Mouse (Mus musculus) embryonic facial prominence, embryonic 14.5 days (tissue): Measurements from ENCODE around the gene Sp3. TPM values are rescaled to one million over a fixed set of nuclear protein-coding genes. Genes with fewer than 3 reads are reported as not detected.
"Not testable (repeated sequence)": the region's sequence is repeated elsewhere in the genome, so short reads cannot be mapped to it uniquely, and the experiment has no call there.

Experiments used
- ATAC-seq: fragments of 200-750 bp; cut with Nextera tagmentation; 2 replicates; pipeline ENCODE4 v1.8.0; 2017; ENCODE audit warnings: low read depth, moderate number of reproducible peaks, moderate TSS enrichment
- DNase-seq: peaks from one replicate; pipeline ENCODE4 v3.0.0-alpha.2; 2015; ENCODE audit warnings: low spot score
- H3K27ac ChIP-seq: fragments of 300-500 bp; sonication (generic); replicated peaks from 2 replicates; pipeline ENCODE4 v1.5.1; 2014; ENCODE audit warnings: low read depth, mild to moderate bottlenecking, low read length, moderate library complexity
- H3K27me3 ChIP-seq: fragments of 300-500 bp; sonication (generic); replicated peaks from 2 replicates; pipeline ENCODE4 v1.6.1; 2014; ENCODE audit warnings: low read length; ENCODE audit not compliant: control insufficient read depth, insufficient read depth
- H3K36me3 ChIP-seq: fragments of 300-500 bp; sonication (generic); 2 replicates; pipeline ENCODE4 v1.6.1; 2014; ENCODE audit warnings: low read length, mixed read lengths; ENCODE audit not compliant: control insufficient read depth, insufficient read depth
- H3K4me1 ChIP-seq: fragments of 300-500 bp; sonication (generic); 2 replicates; pipeline ENCODE4 v1.6.1; 2014; ENCODE audit warnings: antibody characterized with exemption, low read length; ENCODE audit not compliant: control insufficient read depth, insufficient read depth
- H3K4me2 ChIP-seq: fragments of 300-500 bp; sonication (generic); 2 replicates; pipeline ENCODE4 v1.6.1; 2014; ENCODE audit warnings: low read depth, mild to moderate bottlenecking, low read length, moderate library complexity, mixed read lengths
- H3K4me3 ChIP-seq: fragments of 300-500 bp; sonication (generic); 2 replicates; pipeline ENCODE4 v1.5.1; 2014; ENCODE audit warnings: low read depth, mild to moderate bottlenecking, low read length
- H3K9ac ChIP-seq: fragments of 300-500 bp; sonication (generic); 2 replicates; pipeline ENCODE4 v1.6.1; 2014; ENCODE audit warnings: low read depth, mild to moderate bottlenecking, low read length, moderate library complexity, mixed read lengths
- H3K9me3 ChIP-seq: fragments of 300-500 bp; sonication (generic); 2 replicates; pipeline ENCODE4 v1.6.1; 2016; ENCODE audit warnings: low read length; ENCODE audit not compliant: control insufficient read depth
- WGBS: fragments of 180-500 bp; shearing (Covaris S2); extraction: QIAGEN DNeasy Blood & Tissue Kit; methylation state at CpG from one replicate; pipeline ENCODE4 v1.1.7; 2014; 5-methylcytosine and 5-hydroxymethylcytosine counted together
- polyA plus RNA-seq: library from polyadenylated mRNA; unstranded; fragments of >200 nt; fragmentation: Nextera tagmentation; extraction: Ambion mirVana; gene quantifications from 2 replicates; pipeline ENCODE4 v1.2.1, GENCODE M21; 2014

Sp3 gene
- polyA plus RNA-seq, 1 experiment from 2014 or later, result 68.8 TPM

- no peak for ATAC-seq
- DNase-seq, result no peak
- Histone ChIP-seq H3K4me3 (no peak overlapping the region), H3K9me3 (no peaks in the 10 kb centered on the region), H3K36me3 (no peaks in the 10 kb centered on the region), H3K27ac (peak overlapping the region; percentile 31; the same call in 1 of the 2 replicates), H3K9ac (no peak overlapping the region), H3K4me2 (no peak overlapping the region), H3K27me3 (no peaks in the 10 kb centered on the region), H3K4me1 (peaks cover 13% of the 10 kb centered on the region)
- WGBS, result 84% methylated on average over 4 of the region's 4 CpGs
Observed at GRCm38 (mm10) chr2:72997586-72997985, 17.3 kb upstream of the Sp3 start.

- no peaks in the 10 kb centered on the region for H3K36me3 ChIP-seq
- DNase-seq (peak; percentile 89), ATAC-seq (peak; percentile 79)
- H3K4me2 ChIP-seq, result 0 out of 2 replicates have a peak overlapping the region, but pooled peaks have one; percentile 18
- H3K4me3 ChIP-seq, result no peak overlapping the region
- peak overlapping the region; percentile 84 for H3K27ac ChIP-seq
- H3K4me1 ChIP-seq, result peaks cover 13% of the 10 kb centered on the region
- H3K9me3 ChIP-seq, result no peaks in the 10 kb centered on the region
- 44% methylated on average over 9 of the region's 9 CpGs for WGBS
- H3K27me3 ChIP-seq, result no peaks in the 10 kb centered on the region
- no peak overlapping the region for H3K9ac ChIP-seq
Observed at GRCm38 (mm10) chr2:72996808-72997378, 16.6 kb upstream of the Sp3 start.

GRCm38 (mm10) chr2:72995346-72996097, 15.3 kb upstream of the Sp3 start:
- DNase-seq, result peak; percentile 95

GRCm38 (mm10) chr2:72994165-72994564, 13.9 kb upstream of the Sp3 start:
- no peaks in the 10 kb centered on the region for H3K36me3 ChIP-seq
- peaks cover 5% of the 10 kb centered on the region; the same call in 1 of the 2 replicates for H3K9me3 ChIP-seq
- no peak for ATAC-seq
- H3K4me3 ChIP-seq, result no peak overlapping the region
- no peak overlapping the region for H3K27ac ChIP-seq
- WGBS, result 63% methylated on average over 2 of the region's 2 CpGs
- no peaks in the 10 kb centered on the region for H3K27me3 ChIP-seq
- no peak overlapping the region for H3K9ac ChIP-seq
- no peak for DNase-seq
- peaks cover 13% of the 10 kb centered on the region for H3K4me1 ChIP-seq
- no peak overlapping the region for H3K4me2 ChIP-seq

More at GRCm38 (mm10) chr2:72995346-72996097, 15.3 kb upstream of the Sp3 start:
- Histone ChIP-seq H3K27me3 (no peaks in the 10 kb centered on the region), H3K36me3 (no peaks in the 10 kb centered on the region), H3K4me3 (no peak overlapping the region), H3K9ac (no peak overlapping the region), H3K27ac (peak overlapping the region; percentile 84), H3K4me1 (peaks cover 13% of the 10 kb centered on the region), H3K9me3 (no peaks in the 10 kb centered on the region), H3K4me2 (peak overlapping the region; percentile 13)
- ATAC-seq, result peak; percentile 92
- WGBS, result 15% methylated on average over 9 of the region's 9 CpGs

GRCm38 (mm10) chr2:72992497-72992896, 12.3 kb upstream of the Sp3 start:
- H3K27me3 ChIP-seq, result no peaks in the 10 kb centered on the region
- no peak for DNase-seq
- no peak overlapping the region for H3K4me3 ChIP-seq
- WGBS, result 96% methylated on average over 17 of the region's 17 CpGs
- H3K4me1 ChIP-seq, result peaks cover 13% of the 10 kb centered on the region
- H3K36me3 ChIP-seq, result peaks cover 10% of the 10 kb centered on the region; the same call in 1 of the 2 replicates
- no peak overlapping the region for H3K9ac ChIP-seq
- H3K4me2 ChIP-seq, result no peak overlapping the region
- H3K27ac ChIP-seq, result no peak overlapping the region
- no peak for ATAC-seq
- H3K9me3 ChIP-seq, result peaks cover 11% of the 10 kb centered on the region; the same call in 1 of the 2 replicates

GRCm38 (mm10) chr2:72988945-72989344, 8.7 kb upstream of the Sp3 start:
- not testable (repeated sequence) for H3K27ac ChIP-seq, DNase-seq, H3K9ac ChIP-seq, H3K4me1 ChIP-seq, H3K4me2 ChIP-seq, ATAC-seq, H3K27me3 ChIP-seq, H3K4me3 ChIP-seq, H3K36me3 ChIP-seq
- peaks cover 11% of the 10 kb centered on the region; the same call in 1 of the 2 replicates for H3K9me3 ChIP-seq
- 92% methylated on average over 9 of the region's 9 CpGs for WGBS

GRCm38 (mm10) chr2:72986616-72987015, 6.4 kb upstream of the Sp3 start, which contains the start of gene Gm11084:
Gene Gm11084, minus strand, starts transcription at chr2:72986716.
- WGBS, result 87% methylated on average over 5 of the region's 5 CpGs
- Histone ChIP-seq H3K9ac (no peak within 1 kb of the TSS), H3K9me3 (peaks cover 11% of the 10 kb centered on the region; the same call in 1 of the 2 replicates), H3K27me3 (no peaks in the 10 kb centered on the region), H3K36me3 (peaks cover 10% of the 10 kb centered on the region; the same call in 1 of the 2 replicates), H3K27ac (no peak within 1 kb of the TSS), H3K4me3 (no peak within 1 kb of the TSS), H3K4me1 (0 out of 2 replicates have a peak, but pooled peaks cover under 1% of the 10 kb centered on the region), H3K4me2 (no peak within 1 kb of the TSS)
- DNase-seq (no peak), ATAC-seq (no peak)

- H3K27me3 ChIP-seq, result no peaks in the 10 kb centered on the region
- H3K36me3 ChIP-seq, result peaks cover 10% of the 10 kb centered on the region; the same call in 1 of the 2 replicates
- H3K4me1 ChIP-seq, result 0 out of 2 replicates have a peak, but pooled peaks cover 3% of the 10 kb centered on the region
- H3K9me3 ChIP-seq, result peaks cover 11% of the 10 kb centered on the region; the same call in 1 of the 2 replicates
- H3K4me2 ChIP-seq, result no peak overlapping the region
- no peak for ATAC-seq
- DNase-seq, result no peak
- no peak overlapping the region for H3K9ac ChIP-seq
- 74% methylated on average over 1 of the region's 1 CpGs for WGBS
- H3K27ac ChIP-seq, result no peak overlapping the region
- H3K4me3 ChIP-seq, result no peak overlapping the region
Observed at GRCm38 (mm10) chr2:72985516-72985915, 5.3 kb upstream of the Sp3 start.
